Mouse (Mus musculus) neural tube, embryonic 11.5 days (tissue): ENCODE data around the gene Pcca. TPM values are rescaled to one million over a fixed set of nuclear protein-coding genes. Genes with fewer than 3 reads are reported as not detected.

Experiments used
- ATAC-seq: fragments of 200-750 bp; cut with Nextera tagmentation; 2 replicates; pipeline ENCODE4 v1.8.0; 2017; ENCODE audit warnings: moderate number of reproducible peaks, mild to moderate bottlenecking, moderate TSS enrichment, moderate library complexity; ENCODE audit not compliant: insufficient read depth, low FRiP score, low TSS enrichment
- DNase-seq: peaks from one replicate; pipeline ENCODE4 v3.0.0-alpha.2; 2015; ENCODE audit warnings: low spot score
- H3K27ac ChIP-seq: fragments of 300-500 bp; sonication (generic); 2 replicates; pipeline ENCODE4 v1.5.1; 2014; ENCODE audit warnings: low read depth, mild to moderate bottlenecking, low read length
- H3K27me3 ChIP-seq: fragments of 300-500 bp; sonication (generic); 2 replicates; pipeline ENCODE4 v1.6.1; 2014; ENCODE audit warnings: mild to moderate bottlenecking, low read length, mixed read lengths; ENCODE audit not compliant: control insufficient read depth, insufficient read depth
- H3K36me3 ChIP-seq: fragments of 300-500 bp; sonication (generic); 2 replicates; pipeline ENCODE4 v1.6.1; 2014; ENCODE audit warnings: mild to moderate bottlenecking, low read length, moderate library complexity, mixed read lengths; ENCODE audit not compliant: control insufficient read depth, insufficient read depth
- H3K4me1 ChIP-seq: fragments of 300-500 bp; sonication (generic); 2 replicates; pipeline ENCODE4 v1.6.1; 2014; ENCODE audit warnings: low read length, mixed read lengths; ENCODE audit not compliant: control insufficient read depth, insufficient read depth
- H3K4me2 ChIP-seq: fragments of 300-500 bp; sonication (generic); 2 replicates; pipeline ENCODE4 v1.6.1; 2014; ENCODE audit warnings: low read depth, mild to moderate bottlenecking, moderate library complexity
- H3K4me3 ChIP-seq: fragments of 300-500 bp; sonication (generic); 2 replicates; pipeline ENCODE4 v1.5.1; 2014; ENCODE audit warnings: low read depth, low read length
- H3K9ac ChIP-seq: fragments of 300-500 bp; sonication (generic); 2 replicates; pipeline ENCODE4 v1.6.1; 2014; ENCODE audit warnings: mild to moderate bottlenecking, low read length
- H3K9me3 ChIP-seq: fragments of 300-500 bp; sonication (generic); 2 replicates; pipeline ENCODE4 v1.6.1; 2016; ENCODE audit warnings: low read length; ENCODE audit not compliant: control insufficient read depth
- WGBS: fragments of 180-500 bp; shearing (Covaris S2); extraction: QIAGEN DNeasy Blood & Tissue Kit; methylation state at CpG from one replicate; pipeline ENCODE4 v1.1.7; 2014; 5-methylcytosine and 5-hydroxymethylcytosine counted together
- polyA plus RNA-seq: library from polyadenylated mRNA; unstranded; fragments of >200 nt; fragmentation: Nextera tagmentation; extraction: Ambion mirVana; gene quantifications from 2 replicates; pipeline ENCODE4 v1.2.1, GENCODE M21; 2014

The Pcca gene
- polyA plus RNA-seq, 1 experiment from 2014 or later = 33.4 TPM

GRCm38 (mm10) chr14:122881699-122882098 is 347.6 kb downstream of the Pcca start:
- H3K9me3 ChIP-seq = no peaks in the 10 kb centered on the region
- H3K27me3 ChIP-seq = no peaks in the 10 kb centered on the region
- peak overlapping the region; percentile 36; the same call in 1 of the 2 replicates for H3K27ac ChIP-seq
- no peaks in the 10 kb centered on the region for H3K36me3 ChIP-seq
- DNase-seq (no peak), ATAC-seq (no peak)
- 46% methylated on average over 2 of the region's 2 CpGs for WGBS
- H3K4me1 ChIP-seq = peaks cover 18% of the 10 kb centered on the region
- no peak overlapping the region for H3K4me3 ChIP-seq
- no peak overlapping the region for H3K4me2 ChIP-seq
- H3K9ac ChIP-seq = no peak overlapping the region

DNA sequence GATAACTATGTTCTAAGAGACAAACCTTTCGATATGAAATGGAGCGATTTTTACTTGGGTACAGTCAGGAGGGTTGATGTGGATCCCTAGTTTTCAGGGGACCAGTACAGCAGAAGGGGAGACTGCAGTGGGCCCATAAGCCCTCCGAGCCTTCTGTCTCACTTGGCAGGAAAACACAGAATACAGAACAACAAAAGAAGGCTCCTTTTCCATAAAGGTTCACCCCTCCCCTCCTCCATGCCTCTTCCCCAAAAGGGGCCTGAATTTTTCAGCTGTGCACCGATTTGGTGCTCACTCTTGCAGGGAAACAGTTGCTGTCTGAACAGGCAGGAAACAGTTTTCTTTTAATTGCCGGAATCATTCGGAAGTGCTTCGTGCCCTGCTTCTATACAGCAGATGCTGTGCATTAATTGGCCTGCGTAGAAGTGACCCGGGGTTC is 348.1 kb downstream of the Pcca start:
- Histone ChIP-seq H3K27me3 (no peaks in the 10 kb centered on the region), H3K27ac (peak overlapping the region; percentile 36; the same call in 1 of the 2 replicates), H3K4me3 (no peak overlapping the region), H3K9ac (no peak overlapping the region), H3K36me3 (no peaks in the 10 kb centered on the region), H3K4me1 (peaks cover 18% of the 10 kb centered on the region), H3K4me2 (no peak overlapping the region), H3K9me3 (no peaks in the 10 kb centered on the region)
- no peak for DNase-seq
- no peak for ATAC-seq
- WGBS = 62% methylated on average over 9 of the region's 9 CpGs

GRCm38 (mm10) chr14:122882795-122883409 is 348.8 kb downstream of the Pcca start:
- H3K4me2 ChIP-seq = no peak overlapping the region
- 65% methylated on average over 7 of the region's 7 CpGs for WGBS
- 0 out of 2 replicates have a peak overlapping the region, but pooled peaks have one; percentile 34 for H3K27ac ChIP-seq
- H3K27me3 ChIP-seq = no peaks in the 10 kb centered on the region
- no peaks in the 10 kb centered on the region for H3K36me3 ChIP-seq
- peak; percentile 46 for ATAC-seq
- H3K4me1 ChIP-seq = peaks cover 21% of the 10 kb centered on the region
- H3K9ac ChIP-seq = no peak overlapping the region
- no peak overlapping the region for H3K4me3 ChIP-seq
- DNase-seq = no peak
- no peaks in the 10 kb centered on the region for H3K9me3 ChIP-seq

- Histone ChIP-seq H3K4me2 (no peak overlapping the region), H3K36me3 (no peaks in the 10 kb centered on the region), H3K27ac (0 out of 2 replicates have a peak overlapping the region, but pooled peaks have one; percentile 34), H3K9ac (no peak overlapping the region), H3K27me3 (no peaks in the 10 kb centered on the region), H3K9me3 (no peaks in the 10 kb centered on the region), H3K4me1 (peaks cover 21% of the 10 kb centered on the region), H3K4me3 (no peak overlapping the region)
- 73% methylated on average over 4 of the region's 4 CpGs for WGBS
- DNase-seq (no peak), ATAC-seq (peak; percentile 36; the same call in 1 of the 2 replicates)
These were observed 349.3 kb downstream of the Pcca start for GRCm38 (mm10) chr14:122883410-122883806.

GRCm38 (mm10) chr14:122883821-122884584 is 349.9 kb downstream of the Pcca start:
- H3K4me2 ChIP-seq = no peak overlapping the region
- H3K36me3 ChIP-seq = no peaks in the 10 kb centered on the region
- H3K4me3 ChIP-seq = no peak overlapping the region
- H3K27me3 ChIP-seq = no peaks in the 10 kb centered on the region
- H3K27ac ChIP-seq = no peak overlapping the region
- H3K9me3 ChIP-seq = no peaks in the 10 kb centered on the region
- peaks cover 21% of the 10 kb centered on the region for H3K4me1 ChIP-seq
- DNase-seq = peak; percentile 48
- peak; percentile 45 for ATAC-seq
- H3K9ac ChIP-seq = no peak overlapping the region
- 67% methylated on average over 10 of the region's 10 CpGs for WGBS

DNA sequence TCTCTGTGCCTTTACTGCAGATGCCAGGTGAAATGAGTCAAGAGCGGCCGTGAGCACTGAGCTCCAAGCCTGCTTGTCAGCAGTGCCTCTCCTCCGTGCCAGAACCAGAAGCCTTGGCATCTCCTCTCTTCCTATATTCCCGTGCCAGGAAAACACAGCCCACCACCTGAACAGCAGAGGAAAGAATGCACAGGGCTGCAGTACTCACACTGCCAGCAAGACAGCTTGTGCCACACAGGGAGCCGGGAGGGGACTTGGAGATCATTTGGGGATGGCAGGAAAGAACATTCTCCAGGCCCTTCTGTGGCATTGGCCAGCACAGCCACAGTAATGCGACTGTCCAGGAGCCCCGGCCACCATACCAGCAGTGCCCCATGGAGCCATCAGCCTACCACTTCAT is 351.8 kb downstream of the Pcca start:
- H3K36me3 ChIP-seq = no peaks in the 10 kb centered on the region
- no peak for ATAC-seq

GRCm38 (mm10) chr14:122887278-122887677 is 353.2 kb downstream of the Pcca start:
- peaks cover 16% of the 10 kb centered on the region for H3K4me1 ChIP-seq
- H3K9me3 ChIP-seq = no peaks in the 10 kb centered on the region
- no peak overlapping the region for H3K4me3 ChIP-seq
- DNase-seq (no peak), ATAC-seq (no peak)
- H3K9ac ChIP-seq = no peak overlapping the region
- 93% methylated on average over 1 of the region's 1 CpGs for WGBS
- H3K27ac ChIP-seq = no peak overlapping the region
- no peak overlapping the region for H3K4me2 ChIP-seq
- H3K36me3 ChIP-seq = no peaks in the 10 kb centered on the region
- H3K27me3 ChIP-seq = no peaks in the 10 kb centered on the region

More for the DNA sequence above, 351.8 kb downstream of the Pcca start:
- WGBS = 94% methylated on average over 7 of the region's 7 CpGs
- H3K9ac ChIP-seq = no peak overlapping the region
- no peaks in the 10 kb centered on the region for H3K27me3 ChIP-seq
- no peaks in the 10 kb centered on the region for H3K9me3 ChIP-seq
- no peak overlapping the region for H3K4me2 ChIP-seq
- no peak overlapping the region for H3K27ac ChIP-seq
- no peak overlapping the region for H3K4me3 ChIP-seq
- no peak for DNase-seq
- H3K4me1 ChIP-seq = peaks cover 21% of the 10 kb centered on the region

DNA sequence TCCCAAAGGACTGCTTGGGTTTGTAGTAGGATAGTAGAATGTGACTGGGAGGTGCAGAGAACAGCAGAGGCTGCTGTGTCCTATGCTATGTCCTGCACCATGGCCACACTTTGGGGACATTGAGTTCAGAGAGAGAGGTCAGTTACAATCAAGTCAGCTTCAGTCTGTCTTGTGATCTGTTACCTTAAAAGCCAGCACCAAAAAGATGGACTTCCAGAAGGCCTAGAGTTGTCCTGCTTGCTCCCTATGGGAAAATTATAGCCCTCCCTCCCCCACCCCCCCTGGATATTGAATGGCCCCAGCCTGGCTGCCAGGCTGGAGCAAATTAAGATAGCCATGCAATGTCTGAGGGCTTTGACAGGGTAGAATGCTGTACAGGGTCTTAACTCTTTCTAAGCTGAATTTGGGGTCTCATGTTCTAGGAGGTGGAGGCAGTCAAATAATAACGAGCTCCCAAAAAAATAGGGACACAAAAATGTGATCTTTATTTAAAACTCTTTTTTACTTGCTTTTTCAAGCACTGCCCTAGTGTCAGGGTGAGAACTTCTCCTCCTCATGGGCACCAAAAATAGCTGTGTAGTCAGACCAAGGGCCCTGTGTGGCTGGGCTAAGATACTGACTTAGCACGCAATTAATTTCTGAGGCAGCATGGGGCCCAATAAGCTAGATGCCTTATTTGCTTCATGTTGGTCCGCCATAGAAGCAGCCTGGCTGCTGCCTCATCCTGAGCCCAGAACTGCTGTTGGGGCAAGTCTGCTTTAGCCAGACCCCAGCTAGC is 353.8 kb downstream of the Pcca start:
- 90% methylated on average over 3 of the region's 3 CpGs for WGBS
- no peaks in the 10 kb centered on the region for H3K36me3 ChIP-seq
- H3K9ac ChIP-seq = no peak overlapping the region
- no peak overlapping the region for H3K4me2 ChIP-seq
- no peak for ATAC-seq
- DNase-seq = no peak
- no peak overlapping the region for H3K4me3 ChIP-seq
- peaks cover 10% of the 10 kb centered on the region for H3K4me1 ChIP-seq
- H3K27me3 ChIP-seq = no peaks in the 10 kb centered on the region
- no peaks in the 10 kb centered on the region for H3K9me3 ChIP-seq
- H3K27ac ChIP-seq = no peak overlapping the region
